Mouse (Mus musculus) thymus, postnatal 0 days (tissue): ENCODE results near the gene Tes3-ps. TPM values are rescaled to one million over a fixed set of nuclear protein-coding genes. Genes with fewer than 3 reads are reported as not detected.

Source experiments
- DNase-seq: peaks from one replicate; pipeline ENCODE4 v3.0.0-alpha.2; 2015; ENCODE audit warnings: low spot score
- polyA plus RNA-seq: library from polyadenylated mRNA; unstranded; fragments of >200 nt; fragmentation: Nextera tagmentation; extraction: Ambion mirVana; gene quantifications from 2 replicates; pipeline ENCODE4 v1.2.1, GENCODE M21; 2015

The Tes3-ps gene
- polyA plus RNA-seq, 1 experiment from 2014 or later = 1.4 TPM

- no peak for DNase-seq
Measured at GRCm38 (mm10) chr13:49485388-49485787, 7.7 kb upstream of the Tes3-ps start.

- no peak for DNase-seq
Measured at GRCm38 (mm10) chr13:49504510-49504909, 11.4 kb downstream of the Tes3-ps start, which contains the start of gene Ecm2. Gene Ecm2, plus strand, starts transcription at chr13:49504810.

- no peak for DNase-seq
Measured at GRCm38 (mm10) chr13:49505776-49506175, 12.7 kb downstream of the Tes3-ps start.

GRCm38 (mm10) chr13:49507176-49507575 is 14.1 kb downstream of the Tes3-ps start:
- no peak for DNase-seq

- DNase-seq = no peak
Measured at GRCm38 (mm10) chr13:49518761-49519160, 25.6 kb downstream of the Tes3-ps start.

GRCm38 (mm10) chr13:49526235-49526634 is 33.1 kb downstream of the Tes3-ps start:
- DNase-seq = no peak

- no peak for DNase-seq
Measured at GRCm38 (mm10) chr13:49530636-49531035, 37.5 kb downstream of the Tes3-ps start.

- DNase-seq = no peak
Measured at GRCm38 (mm10) chr13:49536946-49537345, 43.8 kb downstream of the Tes3-ps start.

- DNase-seq = no peak
Measured at GRCm38 (mm10) chr13:49538693-49539092, 45.6 kb downstream of the Tes3-ps start.

- DNase-seq = no peak
Measured at GRCm38 (mm10) chr13:49544279-49544678, 51.2 kb downstream of the Tes3-ps start, which contains the start of gene Aspn. Gene Aspn, plus strand, starts transcription at chr13:49544443.

GRCm38 (mm10) chr13:49545646-49546045 is 52.5 kb downstream of the Tes3-ps start:
- no peak for DNase-seq

Other genes starting within 250 kb of the Tes3-ps start
- 11.3 and 14.1 TPM in 2 replicates for gene Susd3, start 244.6 kb upstream of the Tes3-ps start, polyA plus RNA-seq
- 1.7 and 2.1 TPM in 2 replicates for gene Fgd3, start 173.0 kb upstream of the Tes3-ps start, polyA plus RNA-seq
- 25.4 and 27.0 TPM in 2 replicates for gene Bicd2, start 151.7 kb upstream of the Tes3-ps start, polyA plus RNA-seq
- 13.5 and 15.2 TPM in 2 replicates for gene Ippk, start 72.1 kb upstream of the Tes3-ps start, polyA plus RNA-seq
- gene Ecm2, start 11.5 kb downstream of the Tes3-ps start, polyA plus RNA-seq = 0.60 and 0.79 TPM in 2 replicates
- gene Aspn, start 51.1 kb downstream of the Tes3-ps start, polyA plus RNA-seq = 9.4 and 9.6 TPM in 2 replicates
- 0.45 and 0.73 TPM in 2 replicates for gene Omd, start 89.1 kb downstream of the Tes3-ps start, polyA plus RNA-seq
- gene Ogn, start 114.7 kb downstream of the Tes3-ps start, polyA plus RNA-seq = 4.4 and 7.2 TPM in 2 replicates
- 38.7 and 41.2 TPM in 2 replicates for gene Cenpp, start 159.5 kb downstream of the Tes3-ps start, polyA plus RNA-seq
- gene Nol8, start 159.8 kb downstream of the Tes3-ps start, polyA plus RNA-seq = 28.6 and 29.6 TPM in 2 replicates
- gene Iars, start 188.8 kb downstream of the Tes3-ps start, polyA plus RNA-seq = 32.1 and 37.2 TPM in 2 replicates